Mouse (Mus musculus): ENCODE measurements around the gene Atpaf1.

Gene Atpaf1

DNA sequence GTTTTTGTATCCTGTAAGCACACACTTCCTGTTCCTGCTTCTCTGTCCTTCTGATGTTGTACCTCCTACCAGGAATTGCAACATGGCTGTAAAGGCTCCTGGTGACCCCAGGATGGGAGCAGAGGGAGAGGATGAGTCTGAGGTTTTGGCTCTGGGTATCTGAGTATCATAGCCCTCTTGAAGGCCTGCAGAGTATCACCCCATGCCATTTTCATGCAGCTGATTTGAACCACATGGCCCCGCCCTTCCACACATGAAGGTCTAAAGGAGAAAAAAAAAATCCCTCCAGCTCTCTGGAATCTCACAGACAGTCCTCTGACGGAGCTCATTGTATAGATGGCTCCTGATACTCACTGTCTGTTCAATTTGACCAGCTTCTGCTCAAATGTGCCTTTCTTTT is 65.5 kb downstream of the Atpaf1 start:
- DNase-seq = no peak

DNA sequence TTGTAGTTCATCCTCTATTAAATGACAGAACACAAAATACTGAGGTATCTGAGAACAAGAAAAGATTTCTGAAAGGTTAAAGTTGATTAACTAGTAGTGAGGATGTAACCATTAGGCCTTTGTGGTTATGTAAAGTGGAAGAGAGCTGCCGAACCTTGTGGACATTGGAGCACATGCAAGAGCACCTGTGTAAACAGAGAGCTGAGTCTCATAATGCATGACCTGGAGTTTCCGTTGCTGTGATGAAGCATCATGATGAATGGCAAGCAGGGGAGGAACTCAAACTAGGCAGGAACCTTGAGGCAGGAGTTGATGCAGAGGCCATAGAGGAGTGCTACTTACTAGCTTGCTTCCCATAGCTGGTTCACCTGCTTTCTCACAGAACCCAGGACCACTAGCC is 66.0 kb downstream of the Atpaf1 start:
- DNase-seq = no peak

DNA sequence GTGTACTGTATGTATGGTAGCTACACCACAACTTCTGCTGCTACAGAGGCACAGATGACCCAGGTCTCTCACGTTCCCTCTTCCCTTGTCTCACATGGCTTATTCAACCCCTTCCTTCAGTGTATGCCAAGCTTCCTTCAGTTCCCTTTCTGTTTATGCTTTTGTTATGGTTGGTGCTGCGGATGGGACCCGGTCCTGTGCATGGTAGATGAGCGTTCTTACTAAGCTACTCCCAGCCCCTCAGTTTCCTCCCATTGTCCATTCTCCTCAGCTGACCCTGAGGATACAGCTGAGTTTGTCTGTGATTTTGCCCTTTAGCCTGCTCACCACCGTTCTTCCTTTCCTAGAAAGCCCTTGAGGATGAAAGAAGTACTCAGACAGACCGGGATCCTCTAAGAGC is 67.0 kb downstream of the Atpaf1 start:
- no peak for DNase-seq

- DNase-seq = no peak
Observed at GRCm38 (mm10) chr4:115855100-115855499, 70.5 kb downstream of the Atpaf1 start.

GRCm38 (mm10) chr4:115855609-115856008 is 71.0 kb downstream of the Atpaf1 start:
- peak; percentile 25 for DNase-seq

- no peak for DNase-seq
Observed at GRCm38 (mm10) chr4:115856282-115856681, 71.7 kb downstream of the Atpaf1 start.

DNA sequence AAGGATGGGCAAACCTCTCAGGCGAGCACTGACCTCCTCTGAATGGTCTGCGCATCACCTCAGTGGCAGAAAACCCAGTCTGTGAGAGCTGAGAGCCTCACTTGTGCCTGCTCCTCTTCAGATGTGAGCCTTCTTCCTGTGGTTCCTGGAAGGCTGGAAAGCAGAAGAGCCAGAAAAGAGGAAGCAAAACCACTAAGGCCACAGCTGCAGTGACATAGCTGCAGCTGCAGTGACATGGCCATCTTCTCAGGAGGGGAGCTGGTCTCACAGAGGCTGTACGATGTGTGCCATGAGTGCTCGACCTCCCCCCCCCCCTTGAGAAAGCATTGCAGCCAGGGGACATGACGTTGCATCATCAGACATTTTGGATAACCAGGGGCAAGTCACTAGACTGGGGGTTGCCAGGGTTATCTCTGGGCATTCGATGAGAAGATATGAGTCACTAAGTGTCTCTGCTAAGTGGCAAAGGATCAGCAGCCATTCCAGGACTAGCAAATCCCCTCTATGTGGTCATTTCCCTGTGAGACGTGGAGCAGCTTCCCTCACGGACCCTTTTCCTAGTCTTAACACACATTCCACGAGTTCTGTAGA is 72.8 kb downstream of the Atpaf1 start:
- no peak for DNase-seq

DNA sequence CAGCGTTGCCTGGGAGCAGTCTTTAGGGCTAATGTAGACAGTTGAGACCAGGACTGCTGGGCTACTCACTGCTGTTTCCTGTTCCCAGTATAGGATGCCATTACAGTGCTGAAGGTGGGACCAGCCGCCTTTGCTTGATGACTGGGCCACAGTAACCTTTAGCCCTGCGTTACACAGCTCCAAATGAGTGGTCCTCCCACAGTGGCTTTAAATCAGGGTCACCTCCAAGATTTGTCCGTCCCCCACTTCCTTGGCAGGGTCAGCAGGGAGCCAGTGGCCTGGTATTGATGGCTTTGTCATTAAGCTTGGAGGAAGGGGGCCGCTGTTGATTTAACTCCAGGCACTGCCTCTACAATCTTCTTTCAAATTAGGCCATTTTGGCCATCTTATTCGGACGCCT is 78.7 kb downstream of the Atpaf1 start:
- no peak for DNase-seq

GRCm38 (mm10) chr4:115863880-115864279 is 79.3 kb downstream of the Atpaf1 start:
- DNase-seq = no peak

Data from right cerebral cortex, adult 18-20 months (tissue).